Mouse (Mus musculus) neural tube, embryonic 14.5 days (tissue): ENCODE data around the gene Cand1. TPM values are rescaled to one million over a fixed set of nuclear protein-coding genes. Genes with fewer than 3 reads are reported as not detected.
A peak's percentile ranks its signal among the peaks of the same experiment; 100 is the strongest.

Experiments used
- ATAC-seq: fragments of 200-750 bp; cut with Nextera tagmentation; 2 replicates; pipeline ENCODE4 v1.8.0; 2017; ENCODE audit warnings: low read depth, mild to moderate bottlenecking, moderate TSS enrichment, moderate library complexity
- H3K27ac ChIP-seq: fragments of 300-500 bp; sonication (generic); 2 replicates; pipeline ENCODE4 v1.5.1; 2014; ENCODE audit warnings: low read depth, mild to moderate bottlenecking, control low read depth, low read length, moderate library complexity, mixed read lengths
- H3K27me3 ChIP-seq: fragments of 300-500 bp; sonication (generic); 2 replicates; pipeline ENCODE4 v1.6.1; 2014; ENCODE audit warnings: low read length; ENCODE audit not compliant: control insufficient read depth, insufficient read depth
- H3K36me3 ChIP-seq: fragments of 300-500 bp; sonication (generic); 2 replicates; pipeline ENCODE4 v1.6.1; 2014; ENCODE audit warnings: low read length, mixed read lengths; ENCODE audit not compliant: control insufficient read depth, insufficient read depth
- H3K4me1 ChIP-seq: fragments of 300-500 bp; sonication (generic); 2 replicates; pipeline ENCODE4 v1.6.1; 2014; ENCODE audit warnings: low read length; ENCODE audit not compliant: control insufficient read depth, insufficient read depth
- H3K4me2 ChIP-seq: fragments of 300-500 bp; sonication (generic); 2 replicates; pipeline ENCODE4 v1.6.1; 2014; ENCODE audit warnings: mild to moderate bottlenecking, low read depth, low read length, control low read depth
- H3K4me3 ChIP-seq: fragments of 300-500 bp; sonication (generic); 2 replicates; pipeline ENCODE4 v1.5.1; 2014; ENCODE audit warnings: low read depth, low read length, control low read depth, mixed read lengths
- H3K9ac ChIP-seq: fragments of 300-500 bp; sonication (generic); replicated peaks from 2 replicates; pipeline ENCODE4 v1.6.1; 2014; ENCODE audit warnings: low read depth, mild to moderate bottlenecking, control low read depth, low read length, mixed read lengths
- H3K9me3 ChIP-seq: fragments of 300-500 bp; sonication (generic); 2 replicates; pipeline ENCODE4 v1.6.1; 2016; ENCODE audit warnings: low read length; ENCODE audit not compliant: control insufficient read depth
- WGBS: fragments of 180-500 bp; shearing (Covaris S2); extraction: QIAGEN DNeasy Blood & Tissue Kit; methylation state at CpG from one replicate; pipeline ENCODE4 v1.1.7; 2014; 5-methylcytosine and 5-hydroxymethylcytosine counted together
- polyA plus RNA-seq: library from polyadenylated mRNA; unstranded; fragments of >200 nt; fragmentation: Nextera tagmentation; extraction: Ambion mirVana; gene quantifications from 2 replicates; pipeline ENCODE4 v1.2.1, GENCODE M21; 2014

The Cand1 gene
- polyA plus RNA-seq, 1 experiment from 2014 or later, result 53.4 TPM

GRCm38 (mm10) chr10:119257876-119258275 is 18.0 kb upstream of the Cand1 start:
- Histone ChIP-seq H3K36me3 (no peaks in the 10 kb centered on the region), H3K27me3 (no peaks in the 10 kb centered on the region), H3K4me3 (no peak overlapping the region), H3K9ac (no peak overlapping the region), H3K9me3 (no peaks in the 10 kb centered on the region), H3K27ac (no peak overlapping the region), H3K4me2 (no peak overlapping the region), H3K4me1 (no peaks in the 10 kb centered on the region)
- WGBS, result 82% methylated on average over 4 of the region's 4 CpGs
- no peak for ATAC-seq

- Histone ChIP-seq H3K27ac (no peak overlapping the region), H3K27me3 (no peaks in the 10 kb centered on the region), H3K4me1 (no peaks in the 10 kb centered on the region), H3K4me2 (no peak overlapping the region), H3K4me3 (no peak overlapping the region), H3K9ac (no peak overlapping the region), H3K36me3 (no peaks in the 10 kb centered on the region), H3K9me3 (no peaks in the 10 kb centered on the region)
- 89% methylated on average over 14 of the region's 14 CpGs for WGBS
- no peak for ATAC-seq
Observed at GRCm38 (mm10) chr10:119244146-119244545, 4.3 kb upstream of the Cand1 start.

- Histone ChIP-seq H3K4me1 (peaks cover 13% of the 10 kb centered on the region), H3K27me3 (no peaks in the 10 kb centered on the region), H3K4me3 (peak overlapping the region; percentile 99), H3K4me2 (peak overlapping the region; percentile 57), H3K9me3 (no peaks in the 10 kb centered on the region), H3K36me3 (0 out of 2 replicates have a peak, but pooled peaks cover 3% of the 10 kb centered on the region), H3K9ac (peak overlapping the region; percentile 97), H3K27ac (peak overlapping the region; percentile 95)
- ATAC-seq, result no peak; the same call in 1 of the 2 replicates
- WGBS, result 6% methylated on average over 9 of the region's 9 CpGs
Observed at GRCm38 (mm10) chr10:119240722-119241089, 851 bp upstream of the Cand1 start.

- no peaks in the 10 kb centered on the region for H3K27me3 ChIP-seq
- peak overlapping the region; percentile 95 for H3K27ac ChIP-seq
- peak overlapping the region; percentile 99 for H3K4me3 ChIP-seq
- H3K9ac ChIP-seq, result peak overlapping the region; percentile 97
- no peaks in the 10 kb centered on the region for H3K9me3 ChIP-seq
- H3K36me3 ChIP-seq, result 0 out of 2 replicates have a peak, but pooled peaks cover 4% of the 10 kb centered on the region
- H3K4me2 ChIP-seq, result peak overlapping the region; percentile 84
- H3K4me1 ChIP-seq, result peaks cover 13% of the 10 kb centered on the region
- 0% methylated on average over 26 of the region's 37 CpGs for WGBS
- no peak; the same call in 1 of the 2 replicates for ATAC-seq
Observed at GRCm38 (mm10) chr10:119239633-119239968, 254 bp downstream of the Cand1 start.

DNA sequence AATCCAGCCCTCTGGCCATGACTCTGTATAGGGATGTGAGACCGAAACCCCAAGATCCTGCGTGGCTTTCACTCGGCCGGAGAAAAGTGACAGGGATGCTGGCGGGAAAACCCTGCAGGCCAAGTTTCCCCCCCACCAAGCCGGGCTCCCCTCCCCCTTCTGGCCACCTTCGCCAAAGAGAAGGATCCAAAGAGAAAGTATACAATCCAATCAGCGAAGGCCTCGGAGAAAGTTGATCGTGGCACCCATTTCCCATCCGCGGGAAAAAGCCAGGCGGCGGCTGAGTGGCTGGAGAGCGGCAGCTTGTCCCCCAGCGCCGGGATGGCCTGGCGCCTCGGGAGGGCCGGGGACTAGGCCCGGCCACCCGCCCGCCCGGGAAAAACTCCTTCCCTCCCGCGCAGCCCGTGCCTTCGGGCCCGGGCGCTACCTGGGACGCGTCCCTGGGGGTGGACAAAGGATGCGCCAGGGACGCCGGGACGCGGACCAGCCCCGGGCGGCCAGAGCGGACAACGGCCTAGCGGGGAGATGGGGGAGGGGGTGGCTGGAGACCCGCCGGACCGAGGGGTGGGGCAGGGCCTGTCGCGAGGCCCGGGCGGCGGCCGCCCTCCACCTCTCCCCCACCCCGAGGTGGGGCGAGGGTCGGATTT is 747 bp downstream of the Cand1 start:
- ATAC-seq, result peak; percentile 18
- H3K4me3 ChIP-seq, result peak overlapping the region; percentile 99
- peak overlapping the region; percentile 84 for H3K4me2 ChIP-seq
- H3K9me3 ChIP-seq, result no peaks in the 10 kb centered on the region
- 0 out of 2 replicates have a peak, but pooled peaks cover 4% of the 10 kb centered on the region for H3K36me3 ChIP-seq
- peaks cover 13% of the 10 kb centered on the region for H3K4me1 ChIP-seq
- H3K27ac ChIP-seq, result peak overlapping the region; percentile 95
- WGBS, result under 1% methylated on average over 44 of the region's 54 CpGs
- H3K9ac ChIP-seq, result peak overlapping the region; percentile 97
- H3K27me3 ChIP-seq, result no peaks in the 10 kb centered on the region

- ATAC-seq, result no peak
- Histone ChIP-seq H3K4me1 (peaks cover 3% of the 10 kb centered on the region; the same call in 1 of the 2 replicates), H3K9me3 (no peaks in the 10 kb centered on the region), H3K36me3 (peaks cover 4% of the 10 kb centered on the region; the same call in 1 of the 2 replicates), H3K27me3 (no peaks in the 10 kb centered on the region), H3K27ac (no peak overlapping the region), H3K9ac (no peak overlapping the region), H3K4me3 (no peak overlapping the region), H3K4me2 (no peak overlapping the region)
- 94% methylated on average over 5 of the region's 5 CpGs for WGBS
Observed at GRCm38 (mm10) chr10:119231526-119231925, 8.3 kb downstream of the Cand1 start.

GRCm38 (mm10) chr10:119230703-119231102 is 9.2 kb downstream of the Cand1 start:
- Histone ChIP-seq H3K27ac (no peak overlapping the region), H3K4me3 (no peak overlapping the region), H3K9ac (no peak overlapping the region), H3K4me2 (no peak overlapping the region), H3K9me3 (no peaks in the 10 kb centered on the region), H3K27me3 (no peaks in the 10 kb centered on the region), H3K4me1 (peaks cover 3% of the 10 kb centered on the region; the same call in 1 of the 2 replicates), H3K36me3 (peaks cover 7% of the 10 kb centered on the region; the same call in 1 of the 2 replicates)
- 82% methylated on average over 4 of the region's 4 CpGs for WGBS
- ATAC-seq, result no peak

DNA sequence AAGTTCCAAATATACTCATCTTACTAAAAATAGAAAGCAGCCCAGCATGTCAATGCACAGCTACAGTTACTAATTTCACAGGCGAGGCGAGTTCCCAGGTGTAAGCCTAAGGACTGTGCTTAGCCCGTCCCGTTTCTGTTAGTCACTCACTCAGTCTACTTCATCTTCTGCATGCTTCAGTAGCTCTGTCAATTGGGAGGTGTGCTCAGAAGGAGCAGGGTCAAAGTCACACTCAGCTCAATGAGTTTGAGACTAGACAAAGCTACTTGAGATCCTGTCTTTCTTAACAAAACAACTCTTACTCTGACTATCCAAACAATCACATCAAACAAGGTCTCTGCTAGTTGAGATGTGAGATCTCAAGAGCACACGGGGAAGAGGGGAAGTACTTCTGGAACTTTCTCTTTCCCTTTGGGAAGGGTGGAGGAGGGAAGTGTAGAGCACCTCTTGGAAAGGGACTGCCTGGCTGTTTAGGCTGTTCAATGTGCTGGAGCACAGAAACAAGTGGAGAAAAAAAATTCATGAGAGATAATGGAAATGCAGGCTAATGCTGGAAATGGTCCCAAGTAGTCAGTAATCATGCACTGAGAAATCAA is 9.7 kb downstream of the Cand1 start:
- 77% methylated on average over 5 of the region's 5 CpGs for WGBS
- no peak for ATAC-seq
- Histone ChIP-seq H3K27ac (no peak overlapping the region), H3K27me3 (no peaks in the 10 kb centered on the region), H3K9ac (no peak overlapping the region), H3K4me3 (no peak overlapping the region), H3K36me3 (peaks cover 7% of the 10 kb centered on the region), H3K4me2 (no peak overlapping the region), H3K9me3 (no peaks in the 10 kb centered on the region), H3K4me1 (peaks cover 3% of the 10 kb centered on the region; the same call in 1 of the 2 replicates)

GRCm38 (mm10) chr10:119223686-119224085 is 16.2 kb downstream of the Cand1 start:
- H3K4me3 ChIP-seq, result no peak overlapping the region
- H3K4me2 ChIP-seq, result no peak overlapping the region
- H3K27me3 ChIP-seq, result no peaks in the 10 kb centered on the region
- H3K27ac ChIP-seq, result no peak overlapping the region
- no peak for ATAC-seq
- 78% methylated on average over 4 of the region's 4 CpGs for WGBS
- H3K9ac ChIP-seq, result no peak overlapping the region
- H3K36me3 ChIP-seq, result peaks cover 15% of the 10 kb centered on the region
- no peaks in the 10 kb centered on the region for H3K4me1 ChIP-seq
- no peaks in the 10 kb centered on the region for H3K9me3 ChIP-seq
